Comparison of ENCODE assay signal across 8 mouse cellular contexts in genomic region chr1:172143570-172143969, GRCm38 (mm10). TPM values are rescaled to one million over a fixed set of nuclear protein-coding genes. Genes with fewer than 3 reads are reported as not detected.
DNase-seq lines count a peak whose midpoint lies in the region; ATAC-seq and TF ChIP-seq lines count a peak whose summit lies in the region.
"Had no signal": no experiment of that assay in that cellular context is flagged by ENCODE, and none has a peak within 500 bp of the region (broad histone marks: within the 10 kb centered on the region; RNA-seq: fewer than 3 reads in every experiment).

No protein-coding gene starts in this region.

- no peaks in the 10 kb centered on the region for H3K27me3 ChIP-seq in neural tube, embryonic 11.5 days (ENCODE audit: control insufficient read depth, insufficient read depth, low read length)
- H3K27me3 ChIP-seq in neural tube, embryonic 15.5 days (replicated peaks), result no peaks in the 10 kb centered on the region
- no peaks in the 10 kb centered on the region for H3K27me3 ChIP-seq in stomach, postnatal 0 days (ENCODE audit: control insufficient read depth, insufficient read depth, low read length)
- H3K27me3 ChIP-seq: midbrain, embryonic 12.5 days had no signal

- no peak overlapping the region for H3K27ac ChIP-seq in neural tube, embryonic 11.5 days (ENCODE audit: low read depth, low read length)
- H3K27ac ChIP-seq in neural tube, embryonic 15.5 days (replicated peaks), result no peak overlapping the region
- H3K27ac ChIP-seq in stomach, postnatal 0 days (replicated peaks), result no peak overlapping the region
- H3K27ac ChIP-seq: midbrain, embryonic 12.5 days had no signal

- 43% methylated on average over 1 of the region's 1 CpGs for WGBS in neural tube, embryonic 11.5 days
- WGBS in neural tube, embryonic 15.5 days, result 35% methylated on average over 1 of the region's 1 CpGs
- 10% methylated on average over 1 of the region's 1 CpGs for WGBS in stomach, postnatal 0 days

- TF ChIP-seq EP300 in stomach, postnatal 0 days (optimal IDR thresholded peaks at IDR 0.05), result no peak

- no peak overlapping the region for H3K9ac ChIP-seq in neural tube, embryonic 11.5 days (ENCODE audit: low read length)
- H3K9ac ChIP-seq in neural tube, embryonic 15.5 days (replicated peaks), result no peak overlapping the region
- H3K9ac ChIP-seq in stomach, postnatal 0 days (ENCODE audit: low read length), result no peak overlapping the region
- H3K9ac ChIP-seq: midbrain, embryonic 12.5 days had no signal

- peak; percentile 83 for TF ChIP-seq CTCF in stomach, postnatal 0 days (IDR thresholded peaks at IDR 0.05; ENCODE audit: low read depth)

- H3K4me3 ChIP-seq in neural tube, embryonic 11.5 days (ENCODE audit: low read depth, low read length), result no peak overlapping the region
- no peak overlapping the region for H3K4me3 ChIP-seq in neural tube, embryonic 15.5 days (replicated peaks)
- no peak overlapping the region for H3K4me3 ChIP-seq in stomach, postnatal 0 days (ENCODE audit: low read depth, low read length)
- H3K4me3 ChIP-seq: midbrain, embryonic 12.5 days had no signal

- no peaks in the 10 kb centered on the region for H3K4me1 ChIP-seq in neural tube, embryonic 11.5 days (ENCODE audit: control insufficient read depth, insufficient read depth, low read length)
- peaks cover 6% of the 10 kb centered on the region for H3K4me1 ChIP-seq in neural tube, embryonic 15.5 days
- H3K4me1 ChIP-seq in stomach, postnatal 0 days (replicated peaks; ENCODE audit: control insufficient read depth, insufficient read depth), result no peaks in the 10 kb centered on the region

- ATAC-seq in neural tube, embryonic 11.5 days (ENCODE audit: insufficient read depth, low FRiP score, low TSS enrichment), result no peak
- no peak for ATAC-seq in neural tube, embryonic 15.5 days (ENCODE audit: low FRiP score)
- no peak for ATAC-seq in stomach, postnatal 0 days (ENCODE audit: low FRiP score, low TSS enrichment)

- H3K4me2 ChIP-seq in neural tube, embryonic 11.5 days (ENCODE audit: low read depth), result no peak overlapping the region
- H3K4me2 ChIP-seq in neural tube, embryonic 15.5 days, result no peak overlapping the region
- H3K4me2 ChIP-seq in stomach, postnatal 0 days (replicated peaks; ENCODE audit: low read depth), result no peak overlapping the region
- H3K4me2 ChIP-seq: midbrain, embryonic 12.5 days had no signal

- H3K36me3 ChIP-seq in neural tube, embryonic 11.5 days (ENCODE audit: control insufficient read depth, insufficient read depth, low read length), result no peaks in the 10 kb centered on the region
- H3K36me3 ChIP-seq in neural tube, embryonic 15.5 days, result no peaks in the 10 kb centered on the region
- no peaks in the 10 kb centered on the region for H3K36me3 ChIP-seq in stomach, postnatal 0 days (ENCODE audit: control insufficient read depth, insufficient read depth, low read length)
- H3K36me3 ChIP-seq: midbrain, embryonic 12.5 days had no signal

- DNase-seq in neural tube, embryonic 11.5 days (ENCODE audit: low spot score), result peak; percentile 28
- DNase-seq in ZHBTc4 (ENCODE audit: low read depth, low spot score), result peak; percentile 77
- peak; percentile 69 for DNase-seq in embryo, embryonic 11 days
- DNase-seq in kidney, postnatal 36 days, result peak; percentile 77 to 80
- DNase-seq in lung, postnatal 10 days, result peak; percentile 87
- peak; percentile 64 for DNase-seq in stomach, postnatal 0 days (ENCODE audit: low spot score)

- no peaks in the 10 kb centered on the region for H3K9me3 ChIP-seq in neural tube, embryonic 11.5 days (ENCODE audit: control insufficient read depth, low read length)
- no peaks in the 10 kb centered on the region for H3K9me3 ChIP-seq in neural tube, embryonic 15.5 days (replicated peaks)
- no peaks in the 10 kb centered on the region for H3K9me3 ChIP-seq in stomach, postnatal 0 days (ENCODE audit: control insufficient read depth, low read length)
- H3K9me3 ChIP-seq: midbrain, embryonic 12.5 days had no signal

RNA-seq across cellular contexts. Expression of gene Dcaf8, which starts 4.3 kb away (rescaled TPM):
- 105 and 113 TPM in 2 replicates for polyA plus RNA-seq in neural tube, embryonic 11.5 days (2014; fragmentation: Nextera tagmentation; extraction: Ambion mirVana)
- 84.5 and 93.4 TPM in 2 replicates for polyA plus RNA-seq in neural tube, embryonic 15.5 days (2015; fragmentation: Nextera tagmentation; extraction: Ambion mirVana)
- polyA plus RNA-seq in stomach, postnatal 0 days (2015; fragmentation: Nextera tagmentation; extraction: Ambion mirVana), result 57.0 and 59.8 TPM in 2 replicates

RNA-seq across cellular contexts. Expression of gene Pex19, which starts 17.0 kb away (rescaled TPM):
- 182 and 185 TPM in 2 replicates for polyA plus RNA-seq in neural tube, embryonic 11.5 days (2014; fragmentation: Nextera tagmentation; extraction: Ambion mirVana)
- 154 and 162 TPM in 2 replicates for polyA plus RNA-seq in neural tube, embryonic 15.5 days (2015; fragmentation: Nextera tagmentation; extraction: Ambion mirVana)
- 82.9 and 92.0 TPM in 2 replicates for polyA plus RNA-seq in stomach, postnatal 0 days (2015; fragmentation: Nextera tagmentation; extraction: Ambion mirVana)

Comparison
In these comparisons a context has a peak if more than half of its experiments do, and no peak if none do; other contexts are left out.
1. DNase-seq: peak in every context shown above with its lines; median percentile 87 in lung, postnatal 10 days; 78 in kidney, postnatal 36 days; 77 in ZHBTc4; 69 in embryo, embryonic 11 days; 64 in stomach, postnatal 0 days; 28 in neural tube, embryonic 11.5 days.